Mouse (Mus musculus) c-Kit-positive CD71-negative TER-119-negative erythroid progenitor cells, embryonic 14.5 days (primary cell): Measurements from ENCODE around the gene Ifna7.

Experiments used
- DNase-seq: peaks from one replicate; pipeline ENCODE4 v3.0.0-alpha.2; 2013; ENCODE audit warnings: low read depth

Gene Ifna7

GRCm38 (mm10) chr4:88840058-88840457 lies 24.0 kb downstream of the Ifna7 start:
- DNase-seq = no peak

GRCm38 (mm10) chr4:88841438-88841911 lies 25.4 kb downstream of the Ifna7 start, which contains the start of gene Ifna4:
Gene Ifna4, plus strand, starts transcription at chr4:88841861.
- DNase-seq = no peak

DNA sequence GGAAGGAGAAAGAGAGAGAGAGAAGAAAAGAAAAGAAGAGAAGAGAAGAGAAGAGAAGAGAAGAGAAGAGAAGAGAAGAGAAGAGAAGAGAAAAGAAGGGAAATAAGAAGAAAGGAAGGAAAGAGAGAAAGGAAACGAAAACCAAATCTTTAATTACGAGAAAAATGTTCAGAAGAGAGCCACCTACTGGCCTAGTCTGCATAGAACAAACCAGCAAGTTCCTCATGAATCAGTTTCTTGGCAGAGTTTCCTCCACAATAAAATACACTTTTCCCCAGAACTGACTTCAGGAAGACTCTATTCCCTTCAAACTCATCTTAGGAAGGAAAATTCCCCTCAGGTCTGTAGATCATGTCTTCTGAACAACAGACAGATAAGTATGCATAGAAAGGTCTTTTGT lies 29.3 kb downstream of the Ifna7 start:
- DNase-seq = no peak

DNA sequence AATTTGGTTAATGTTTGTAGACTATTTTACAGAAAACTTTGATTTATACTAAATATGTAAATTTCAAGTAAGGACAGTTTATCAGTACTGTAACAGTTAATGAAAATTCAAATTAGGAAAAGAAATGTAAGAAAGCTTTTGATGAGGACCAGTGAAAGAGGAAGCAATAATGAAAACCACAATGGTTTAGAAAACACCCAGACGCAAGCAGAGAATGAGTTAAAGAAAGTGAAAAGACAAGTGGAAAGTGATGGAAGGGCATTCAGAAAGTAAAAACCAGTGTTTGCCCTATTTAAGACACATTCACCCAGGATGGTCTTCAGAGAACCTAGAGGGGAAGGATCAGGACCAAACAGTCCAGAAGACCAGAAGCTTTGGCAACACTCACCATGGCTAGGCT lies 33.7 kb downstream of the Ifna7 start, which contains the start of gene Ifna1:
Gene Ifna1 (plus strand): TSS at position 390 of the 400 bp plus-strand sequence.
- DNase-seq = no peak

DNA sequence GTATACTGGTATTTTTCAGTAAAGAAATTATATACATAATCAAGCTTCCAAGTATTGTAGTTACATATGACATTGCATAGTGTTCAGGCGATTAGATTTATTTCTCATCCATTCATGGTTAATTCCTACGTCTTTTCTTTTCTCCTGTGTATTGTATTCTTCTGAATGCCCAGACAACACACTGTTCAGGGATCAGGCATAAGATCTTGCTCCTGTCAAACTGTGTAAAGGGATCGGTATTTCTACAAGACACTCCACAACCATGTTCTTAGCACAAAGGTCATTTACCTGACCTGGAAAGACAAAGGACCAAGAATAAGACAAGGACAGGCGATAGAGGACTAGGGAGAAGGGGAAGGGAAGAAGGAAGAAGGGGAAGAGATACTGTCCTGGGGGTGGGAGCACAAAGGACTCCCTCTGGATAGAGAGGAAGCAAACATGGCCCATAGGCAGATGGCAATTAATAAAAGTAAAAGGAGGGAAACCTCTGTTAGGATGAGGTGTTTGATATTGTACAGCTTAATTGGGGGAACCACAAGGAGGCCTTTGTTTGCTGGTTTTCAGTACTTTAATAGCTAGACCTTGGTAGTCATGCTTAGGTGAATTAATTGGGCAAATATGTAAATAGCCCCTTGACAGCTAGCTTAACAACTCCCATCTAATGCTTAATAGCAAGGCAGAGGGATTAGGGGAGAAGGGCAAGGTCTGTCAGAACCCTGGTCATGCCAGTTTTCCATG lies 35.2 kb downstream of the Ifna7 start:
- no peak for DNase-seq

DNA sequence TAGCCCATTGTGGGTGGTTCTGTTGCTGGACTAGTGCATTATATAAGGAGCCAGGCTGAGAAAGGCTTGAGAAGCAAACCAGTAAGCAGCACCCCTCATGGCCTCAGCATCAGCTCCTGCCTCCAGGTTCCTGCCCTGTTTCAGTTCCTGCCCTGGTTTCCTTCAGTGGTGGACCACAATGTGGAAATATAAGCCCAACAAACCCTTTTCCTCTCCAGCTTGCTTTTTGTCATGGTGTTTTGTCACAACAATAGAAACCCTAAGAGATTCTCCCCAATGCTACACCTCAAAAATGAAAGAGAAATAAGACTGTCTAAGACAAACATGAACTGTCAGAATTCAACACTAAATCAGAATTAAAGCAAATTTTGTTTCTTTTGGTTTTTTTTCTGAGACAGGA lies 43.2 kb downstream of the Ifna7 start:
- no peak for DNase-seq

DNA sequence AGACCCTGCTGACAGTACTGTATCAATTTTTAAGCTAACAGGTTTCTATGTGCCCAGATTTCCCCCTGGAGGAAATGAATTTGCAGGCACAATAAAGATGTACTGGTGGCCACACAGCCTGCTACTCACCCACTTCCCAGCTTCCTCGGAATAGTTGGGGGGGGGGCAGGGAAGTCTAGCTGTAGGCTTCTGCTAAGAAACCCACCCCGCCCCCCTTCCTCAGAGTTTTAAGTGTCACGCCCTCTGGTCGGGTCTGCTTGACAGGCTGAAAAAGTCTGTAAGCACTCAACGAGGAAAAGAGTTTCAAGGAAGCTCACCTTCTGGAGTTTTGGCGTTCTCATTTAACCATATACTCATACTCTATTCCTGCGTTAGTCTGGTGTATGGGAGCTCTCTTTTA lies 47.3 kb downstream of the Ifna7 start:
- no peak for DNase-seq

DNA sequence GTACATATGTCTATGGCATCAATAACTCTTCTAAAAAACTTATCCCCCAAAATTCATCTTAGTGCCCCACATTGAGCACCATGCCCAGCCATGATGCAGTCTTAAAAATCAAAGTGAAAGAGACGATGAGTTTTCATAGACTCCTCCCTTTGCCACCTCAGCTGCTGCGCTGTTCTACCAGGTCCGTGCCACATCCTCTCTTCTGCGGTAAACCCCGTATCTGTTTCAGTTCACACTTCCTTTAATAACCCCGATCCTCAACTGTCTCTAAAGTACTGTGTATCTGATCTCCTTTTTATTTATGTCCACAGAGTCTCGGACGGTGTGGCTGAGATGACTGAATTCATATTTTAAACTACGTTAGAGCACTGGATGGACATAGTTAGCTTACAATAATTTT lies 48.6 kb downstream of the Ifna7 start:
- DNase-seq = no peak

DNA sequence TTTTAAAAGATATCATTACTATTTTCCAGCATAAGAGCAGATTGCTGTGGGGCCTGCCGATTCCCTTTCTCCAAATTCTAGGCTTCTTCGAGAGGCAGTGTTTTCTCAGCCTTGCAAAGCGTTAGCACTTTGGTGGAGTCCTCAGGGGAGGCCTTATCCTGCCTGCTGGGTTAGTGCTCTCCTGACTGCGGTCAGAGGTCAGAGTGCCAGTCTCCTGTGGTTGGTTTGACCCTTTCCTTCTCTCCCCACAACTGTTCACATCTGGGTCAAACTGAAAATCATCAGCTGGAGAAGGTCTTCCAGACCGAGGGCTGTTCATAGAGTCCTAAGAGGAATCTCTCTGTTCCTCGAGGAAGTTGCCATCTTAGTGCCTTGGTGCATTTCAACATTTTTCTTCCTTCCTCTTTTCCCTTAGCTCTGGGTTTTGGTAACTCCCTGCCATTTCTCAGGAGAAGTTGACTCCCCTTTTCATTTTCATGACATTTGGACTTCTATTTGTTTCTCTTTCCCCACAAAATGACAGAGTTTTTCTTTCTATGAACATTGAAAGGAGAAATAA lies 49.1 kb downstream of the Ifna7 start:
- no peak for DNase-seq
